Mouse (Mus musculus): ENCODE measurements around the gene Mmp9.

The Mmp9 gene

GRCm38 (mm10) chr2:164912749-164913427, 27.7 kb upstream of the Mmp9 start:
- no peak for DNase-seq

DNA sequence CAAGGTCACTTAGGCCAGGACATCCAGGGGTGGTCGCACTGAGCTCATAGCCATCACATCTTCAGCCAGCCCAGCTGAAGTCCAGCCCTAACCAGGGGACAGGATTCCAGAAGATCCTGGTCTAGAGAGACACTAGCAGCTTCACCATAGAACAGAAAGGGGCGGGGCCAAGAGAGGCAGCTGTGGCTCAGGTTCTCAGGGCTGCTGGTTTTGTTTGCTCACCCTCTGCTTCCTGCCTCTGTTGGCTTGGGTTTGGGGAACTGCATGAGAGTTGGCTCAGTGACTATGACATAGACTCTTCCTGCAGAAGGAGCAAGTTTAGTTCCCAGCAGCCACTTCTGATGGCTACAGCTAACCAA, 27.2 kb upstream of the Mmp9 start:
- no peak for DNase-seq

DNA sequence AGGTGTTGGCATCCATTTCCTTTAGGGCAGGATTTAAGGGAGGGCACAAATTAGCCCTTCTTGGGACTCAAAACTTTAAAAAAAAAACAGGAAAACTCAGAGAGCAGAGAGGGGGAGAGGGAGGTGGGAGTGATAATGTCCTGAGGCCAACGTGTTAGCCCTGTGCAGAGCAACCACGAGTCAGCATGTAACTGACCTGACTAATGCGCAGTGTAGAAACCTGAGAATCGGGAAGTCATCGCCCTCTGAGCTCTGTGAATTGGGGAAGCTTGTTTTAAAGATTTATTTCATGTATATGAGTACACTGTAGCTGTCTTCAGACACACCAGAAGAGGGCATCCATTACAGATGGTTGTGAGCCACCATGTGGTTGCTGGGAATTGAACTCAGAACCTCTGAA, 23.8 kb upstream of the Mmp9 start:
- no peak for DNase-seq

DNA sequence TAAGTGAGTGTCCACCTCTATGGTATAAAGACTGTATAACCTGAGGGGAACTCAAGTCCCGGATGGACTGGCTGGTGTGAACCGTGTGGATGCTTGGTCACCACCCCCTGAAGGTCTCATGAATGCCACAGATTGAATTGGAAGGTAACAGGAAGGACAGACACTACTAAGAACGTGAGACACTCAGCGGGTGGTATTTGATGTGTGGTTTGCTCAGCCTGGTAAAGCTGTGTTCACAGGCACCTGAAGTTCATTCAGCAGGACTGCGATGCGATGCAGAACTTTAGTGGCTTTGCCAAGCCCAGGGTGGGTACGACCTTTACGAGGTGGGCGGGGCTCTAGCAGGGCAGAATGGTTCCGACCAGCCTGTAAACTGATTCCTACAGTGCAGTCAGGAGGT, 23.2 kb upstream of the Mmp9 start:
- DNase-seq = no peak

GRCm38 (mm10) chr2:164918325-164918724, 22.3 kb upstream of the Mmp9 start:
- no peak for DNase-seq

GRCm38 (mm10) chr2:164921984-164922383, 18.6 kb upstream of the Mmp9 start:
- no peak for DNase-seq

GRCm38 (mm10) chr2:164923291-164923690, 17.3 kb upstream of the Mmp9 start:
- DNase-seq = no peak

- peak; percentile 78 for DNase-seq
Observed at GRCm38 (mm10) chr2:164924100-164924857, 16.3 kb upstream of the Mmp9 start.

DNA sequence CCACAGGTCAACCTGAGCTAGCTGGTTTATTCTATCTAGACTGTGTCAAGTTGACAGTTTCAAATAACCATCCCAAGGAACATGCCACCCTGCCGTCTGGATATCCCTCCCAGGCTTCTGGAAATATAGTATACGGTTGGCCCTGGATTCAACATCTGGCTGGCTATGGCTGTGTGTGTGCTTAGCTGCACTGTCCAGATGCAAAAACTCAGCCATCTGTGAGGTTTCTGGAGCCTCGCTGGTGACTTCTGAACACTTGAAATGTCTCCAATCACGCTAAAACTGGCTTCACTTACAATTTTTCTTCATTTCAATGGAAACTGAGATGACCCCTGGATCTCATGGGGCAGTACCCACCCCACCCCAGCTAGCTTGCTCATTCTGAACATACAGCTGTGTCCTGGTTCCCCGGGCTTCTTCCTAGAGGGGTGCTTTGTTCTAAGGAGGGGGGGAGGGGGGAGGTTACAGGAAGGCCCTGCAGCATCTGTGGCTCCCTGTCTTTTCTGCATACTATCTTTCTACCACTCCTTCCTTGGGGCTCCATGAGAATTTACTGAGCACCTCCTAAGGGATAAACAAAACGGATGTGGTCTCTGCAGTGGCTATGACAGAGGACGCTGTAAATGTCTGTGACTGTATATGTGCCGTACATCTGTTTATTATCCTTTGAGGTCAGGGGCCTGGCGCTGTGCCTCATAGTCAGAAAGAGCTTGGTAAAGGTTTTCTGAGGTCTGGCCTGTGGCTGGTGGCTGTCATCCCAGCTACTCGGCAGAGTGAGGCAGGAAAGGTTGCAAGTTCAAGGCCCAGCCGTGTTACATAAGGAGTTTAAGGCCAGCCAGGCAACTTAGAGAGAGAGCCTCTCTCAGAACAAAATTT, 9.6 kb upstream of the Mmp9 start:
- no peak for DNase-seq

DNA sequence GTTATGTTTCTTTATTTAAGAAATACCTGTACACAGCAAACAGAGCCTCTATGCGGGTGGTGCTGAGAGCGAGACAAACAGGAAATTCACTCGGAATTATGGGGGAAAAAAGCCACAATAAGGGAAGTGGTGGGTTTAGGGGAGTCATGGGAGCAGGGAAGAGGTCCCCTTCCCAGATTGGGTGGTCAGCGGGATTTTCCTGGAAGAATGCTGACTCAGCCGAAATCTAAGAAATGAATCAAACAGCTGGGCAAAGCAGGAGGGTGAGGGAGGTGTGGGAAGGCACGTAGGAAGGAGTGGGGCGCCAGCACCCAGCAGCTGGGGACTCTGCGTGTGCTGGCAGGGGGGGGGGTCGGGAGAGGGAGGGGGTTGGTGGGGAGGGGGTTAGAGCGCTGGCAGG, 7.0 kb upstream of the Mmp9 start:
- no peak for DNase-seq

GRCm38 (mm10) chr2:164935991-164936390, 4.6 kb upstream of the Mmp9 start:
- DNase-seq = no peak

DNA sequence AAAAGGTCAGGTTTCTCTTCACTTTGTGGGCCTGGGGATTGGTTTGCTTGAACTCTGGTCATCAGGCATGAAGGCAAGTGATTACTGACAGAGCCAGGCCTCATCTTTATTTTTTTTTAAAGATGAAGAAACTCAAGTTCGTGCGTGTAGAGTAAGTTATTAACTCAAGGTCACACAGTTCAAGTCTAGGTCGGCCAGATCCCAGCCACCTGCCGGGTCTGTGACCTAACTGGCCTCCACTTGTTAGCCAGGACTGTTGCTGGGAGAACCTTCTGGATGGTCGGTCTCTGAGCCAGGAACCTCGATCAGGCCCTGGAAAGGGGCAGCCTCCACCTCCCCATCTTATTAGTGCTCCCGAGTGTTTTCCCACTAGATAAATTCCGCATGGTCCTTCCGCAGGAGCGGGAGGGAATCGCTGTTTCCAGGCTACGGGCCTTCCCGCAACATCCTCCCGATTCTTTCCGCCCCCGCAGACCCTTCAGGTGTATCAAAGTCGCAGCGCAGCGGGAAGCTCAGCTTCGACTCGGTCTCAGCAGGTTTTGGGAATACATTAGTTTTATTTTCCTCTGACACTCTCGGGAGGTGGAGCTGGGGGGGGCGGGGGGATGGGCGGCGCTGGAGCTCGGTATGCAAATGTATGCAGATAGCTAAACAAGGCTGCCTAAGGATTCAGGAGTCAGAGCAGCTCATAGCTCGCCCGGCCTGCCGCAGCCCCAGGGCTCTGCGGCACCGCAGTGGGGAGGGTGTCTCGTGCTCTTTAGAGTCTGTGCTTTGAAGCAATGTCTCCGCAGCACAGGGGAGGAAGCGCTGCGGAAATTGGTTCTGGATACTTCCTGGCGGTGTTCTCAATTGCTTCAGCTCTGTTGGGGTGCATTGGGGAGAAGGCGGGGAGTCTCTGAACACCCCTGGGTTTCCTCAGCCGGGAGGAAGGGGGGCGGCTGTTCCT, 2.2 kb upstream of the Mmp9 start:
- peak; percentile 53 for DNase-seq

- peak; percentile 30 for DNase-seq
Observed at GRCm38 (mm10) chr2:164939106-164939505, 1.5 kb upstream of the Mmp9 start.

DNA sequence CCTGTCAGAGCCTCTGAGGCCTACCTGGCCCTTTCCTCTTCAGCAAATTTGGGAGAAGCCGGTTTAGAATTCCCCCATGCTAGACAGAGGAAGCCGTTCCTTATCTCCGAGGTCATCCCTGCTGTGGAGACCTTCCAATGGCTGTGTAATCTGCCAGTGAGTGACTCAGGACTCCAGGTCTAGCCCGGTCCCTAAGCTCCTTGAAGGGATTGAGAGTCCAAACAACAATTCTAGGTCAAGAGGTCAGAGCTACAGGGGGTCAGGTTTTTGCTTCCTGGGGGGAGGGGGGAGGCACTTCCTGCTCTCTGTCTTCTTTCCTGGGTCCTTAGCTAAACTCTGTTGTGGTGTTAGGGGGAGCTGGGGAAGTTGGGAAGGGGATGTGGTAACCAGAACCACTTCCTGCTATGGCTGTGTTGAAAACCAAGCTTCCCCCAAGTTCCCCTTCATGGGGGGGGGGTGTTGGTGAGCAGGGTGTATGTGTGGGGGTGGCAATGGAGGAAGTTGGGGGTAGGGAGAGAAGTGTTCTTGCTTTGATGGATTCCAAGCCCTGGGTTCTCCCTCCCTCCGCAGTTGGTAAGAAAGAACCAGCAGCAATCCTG, 2.2 kb downstream of the Mmp9 start:
- DNase-seq = no peak

GRCm38 (mm10) chr2:164947506-164947905, 6.9 kb downstream of the Mmp9 start:
- no peak for DNase-seq

DNA sequence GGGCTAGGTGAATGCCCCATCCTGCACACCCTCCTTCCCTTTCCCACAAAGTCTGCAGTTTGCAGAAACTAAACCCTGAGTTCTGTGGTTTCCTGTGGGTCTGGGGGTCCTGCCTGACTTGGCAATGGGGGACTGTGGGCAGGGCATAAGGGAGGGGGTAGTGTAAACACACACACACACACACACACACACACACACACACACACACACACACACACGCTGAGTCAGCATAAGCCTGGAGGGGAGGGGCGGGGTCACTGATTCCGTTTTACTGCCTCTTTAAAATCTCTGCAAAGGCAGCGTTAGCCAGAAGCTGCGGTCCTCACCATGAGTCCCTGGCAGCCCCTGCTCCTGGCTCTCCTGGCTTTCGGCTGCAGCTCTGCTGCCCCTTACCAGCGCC, 7.3 kb downstream of the Mmp9 start:
- DNase-seq = no peak

GRCm38 (mm10) chr2:164948962-164949361, 8.4 kb downstream of the Mmp9 start:
- DNase-seq = no peak

GRCm38 (mm10) chr2:164950501-164950900, 9.9 kb downstream of the Mmp9 start:
- no peak for DNase-seq

GRCm38 (mm10) chr2:164951745-164952144, 11.2 kb downstream of the Mmp9 start:
- no peak for DNase-seq

DNA sequence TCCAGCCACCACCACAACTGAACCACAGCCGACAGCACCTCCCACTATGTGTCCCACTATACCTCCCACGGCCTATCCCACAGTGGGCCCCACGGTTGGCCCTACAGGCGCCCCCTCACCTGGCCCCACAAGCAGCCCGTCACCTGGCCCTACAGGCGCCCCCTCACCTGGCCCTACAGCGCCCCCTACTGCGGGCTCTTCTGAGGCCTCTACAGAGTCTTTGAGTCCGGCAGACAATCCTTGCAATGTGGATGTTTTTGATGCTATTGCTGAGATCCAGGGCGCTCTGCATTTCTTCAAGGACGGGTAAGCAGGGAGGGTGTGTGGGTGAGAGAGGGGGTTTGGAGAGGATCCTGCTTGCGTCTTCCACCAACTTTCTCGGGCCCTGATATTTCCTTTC, 11.9 kb downstream of the Mmp9 start:
- DNase-seq = no peak

GRCm38 (mm10) chr2:164953224-164953623, 12.6 kb downstream of the Mmp9 start:
- DNase-seq = peak; percentile 92

- DNase-seq = no peak
Observed at GRCm38 (mm10) chr2:164955725-164956124, 15.1 kb downstream of the Mmp9 start.
